Mouse (Mus musculus): ENCODE measurements around the gene 4930404N11Rik.

DNA sequence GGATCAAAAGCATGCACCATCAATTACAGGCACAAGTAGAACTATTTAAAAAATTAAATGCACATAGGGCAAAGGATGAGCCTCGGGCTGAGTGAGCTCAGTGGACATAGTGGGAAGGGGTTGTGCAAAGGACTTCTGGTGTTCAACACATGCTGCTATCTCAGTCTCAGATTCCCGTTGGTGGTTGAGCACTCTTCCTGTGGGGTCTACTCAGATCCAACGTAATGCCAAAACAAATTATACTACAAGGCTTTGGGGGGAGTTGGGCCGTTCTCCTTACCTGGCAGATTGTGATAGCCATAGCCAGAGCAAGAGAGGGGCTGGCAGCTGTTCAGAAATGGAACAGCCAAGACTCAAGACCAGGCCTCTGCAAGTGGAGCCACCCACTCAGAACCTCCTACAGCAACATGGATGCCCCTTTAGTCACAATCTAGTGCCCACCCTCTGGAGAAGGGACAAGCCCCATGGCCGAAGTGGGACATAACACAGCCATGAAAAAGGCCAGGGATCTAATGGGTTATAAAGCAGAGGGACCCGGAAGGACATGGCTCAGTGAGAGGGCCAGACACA lies 14.3 kb upstream of the 4930404N11Rik start:
- no peak for TF ChIP-seq POLR2A (IDR thresholded peaks at IDR 0.05; ENCODE audit: low read depth, low read length)
- no peak for TF ChIP-seq CTCF (conservative IDR thresholded peaks at IDR 0.05; ENCODE audit: insufficient read depth, insufficient read length, low read depth, low read length)

All from kidney, adult 2 months (tissue).